Mouse (Mus musculus) CH12.LX (cell line): ENCODE measurements around the gene Myom3. TPM values are rescaled to one million over a fixed set of nuclear protein-coding genes. Genes with fewer than 3 reads are reported as not detected.

Experiments
- DNase-seq: peaks from one replicate; pipeline ENCODE4 v3.0.0-alpha.2; 2013; ENCODE audit errors: extremely low read depth
- H3K27ac ChIP-seq: 2 replicates; pipeline ENCODE4 v1.5.1; 2012; ENCODE audit warnings: low read depth, mild to moderate bottlenecking, control low read depth, moderate library complexity; ENCODE audit not compliant: insufficient read depth
- H3K27me3 ChIP-seq: replicated peaks from 2 replicates; pipeline ENCODE3; 2012; ENCODE audit warnings: inconsistent platforms
- H3K36me3 ChIP-seq, 2 experiments: replicated peaks in 1 of 2; 2 replicates each; pipeline versions ENCODE3 to v1.6.1; 2012; ENCODE audit warnings: inconsistent platforms in 1 of 2, low read length in 1 of 2, mild to moderate bottlenecking in 1 of 2, mixed read lengths in 1 of 2, moderate library complexity in 1 of 2; ENCODE audit not compliant: control insufficient read depth in 1 of 2, insufficient read depth in 1 of 2
- H3K4me1 ChIP-seq, 2 experiments: 2 replicates each; pipeline ENCODE4 v1.6.1; 2012; ENCODE audit warnings: inconsistent platforms in 1 of 2, moderate library complexity in 1 of 2; ENCODE audit not compliant: insufficient read depth in 2 of 2, control insufficient read depth in 1 of 2
- H3K4me2 ChIP-seq: 2 replicates; pipeline ENCODE4 v1.6.1; 2012; ENCODE audit warnings: low read depth, mild to moderate bottlenecking, control low read depth; ENCODE audit not compliant: poor library complexity, insufficient read depth, severe bottlenecking
- H3K4me3 ChIP-seq, 3 experiments: fragments of 150-350 bp in 1 of 3; sonication (generic) in 1 of 3; replicated peaks in 1 of 3; 2 replicates each; pipeline versions ENCODE3 to v1.5.1; 2011 to 2012; ENCODE audit warnings: low read depth in 2 of 3, low read length in 2 of 3, mild to moderate bottlenecking in 2 of 3, moderate library complexity in 2 of 3, control low read depth in 1 of 3, improper control_type of control experiment in 1 of 3, inconsistent platforms in 1 of 3, mixed read lengths in 1 of 3; ENCODE audit not compliant: poor library complexity in 1 of 3
- H3K79me2 ChIP-seq: replicated peaks from 2 replicates; pipeline ENCODE4 v1.6.1; 2012; ENCODE audit warnings: mild to moderate bottlenecking, moderate library complexity; ENCODE audit not compliant: control insufficient read depth, poor library complexity, insufficient read depth, severe bottlenecking; ENCODE audit errors: extremely low read depth
- H3K9ac ChIP-seq: 2 replicates; pipeline ENCODE4 v1.6.1; 2012; ENCODE audit warnings: low read depth, mild to moderate bottlenecking, control low read depth, moderate library complexity; ENCODE audit not compliant: insufficient read depth
- H3K9me3 ChIP-seq: replicated peaks from 2 replicates; pipeline ENCODE3; 2012; ENCODE audit warnings: low read length, inconsistent platforms, mixed read lengths
- CTCF ChIP-seq, 2 experiments: IDR thresholded peaks in 1 of 2; conservative IDR thresholded peaks in 1 of 2; 2 replicates each; pipeline ENCODE4 v1.5.1; 2011 to 2012; ENCODE audit warnings: low read depth in 2 of 2, low read length in 2 of 2, improper control_type of control experiment in 1 of 2, inconsistent platforms in 1 of 2, mild to moderate bottlenecking in 1 of 2, moderate library complexity in 1 of 2
- ELF1 ChIP-seq: IDR thresholded peaks from 2 replicates; pipeline ENCODE4 v1.6.1; 2014; ENCODE audit warnings: low read depth, mild to moderate bottlenecking, inconsistent platforms, low read length, improper control_type of control experiment
- ETS1 ChIP-seq: conservative IDR thresholded peaks from 2 replicates; pipeline ENCODE4 v1.6.1; 2012; ENCODE audit warnings: low read depth, mild to moderate bottlenecking, inconsistent platforms, low read length, improper control_type of control experiment, moderate library complexity
- IRF4 ChIP-seq: IDR thresholded peaks from 2 replicates; pipeline ENCODE4 v1.6.1; 2014; ENCODE audit warnings: low read depth, mild to moderate bottlenecking, inconsistent platforms, low read length, improper control_type of control experiment
- KAT2A ChIP-seq: IDR thresholded peaks from 2 replicates; pipeline ENCODE4 v1.6.1; 2012; ENCODE audit warnings: low read length, improper control_type of control experiment, inconsistent platforms; ENCODE audit not compliant: insufficient replicate concordance
- MAX ChIP-seq: IDR thresholded peaks from 2 replicates; pipeline ENCODE4 v1.6.1; 2011; ENCODE audit warnings: low read length, improper control_type of control experiment
- MXI1 ChIP-seq: IDR thresholded peaks from 2 replicates; pipeline ENCODE4 v1.6.1; 2011; ENCODE audit warnings: mild to moderate bottlenecking, low read depth, low read length, improper control_type of control experiment
- MYC ChIP-seq: IDR thresholded peaks from 2 replicates; pipeline ENCODE4 v1.6.1; 2011; ENCODE audit warnings: low read depth, mild to moderate bottlenecking, improper control_type of control experiment, low read length
- NELFE ChIP-seq: IDR thresholded peaks from 2 replicates; pipeline ENCODE4 v1.6.1; 2011; ENCODE audit warnings: low read depth, low read length, improper control_type of control experiment
- NRF1 ChIP-seq: IDR thresholded peaks from 2 replicates; pipeline ENCODE4 v1.6.1; 2014; ENCODE audit warnings: low read depth, mild to moderate bottlenecking, inconsistent platforms, low read length, improper control_type of control experiment, moderate library complexity
- POLR2A ChIP-seq: IDR thresholded peaks from 2 replicates; pipeline ENCODE4 v1.6.1; 2011; ENCODE audit warnings: low read depth, mild to moderate bottlenecking, improper control_type of control experiment, low read length
- POLR2AphosphoS2 ChIP-seq: IDR thresholded peaks from 2 replicates; pipeline ENCODE4 v1.6.1; 2011; ENCODE audit warnings: low read depth, low read length, improper control_type of control experiment
- RAD21 ChIP-seq: IDR thresholded peaks from 2 replicates; pipeline ENCODE4 v1.6.1; 2011; ENCODE audit warnings: low read depth, mild to moderate bottlenecking, low read length, improper control_type of control experiment, moderate library complexity
- SIN3A ChIP-seq: IDR thresholded peaks from 2 replicates; pipeline ENCODE4 v1.6.1; 2012; ENCODE audit warnings: low read length, improper control_type of control experiment, inconsistent platforms
- UBTF ChIP-seq: IDR thresholded peaks from 2 replicates; pipeline ENCODE4 v1.6.1; 2012; ENCODE audit warnings: low read depth, mild to moderate bottlenecking, inconsistent platforms, low read length, improper control_type of control experiment, moderate library complexity
- USF1 ChIP-seq: IDR thresholded peaks from 2 replicates; pipeline ENCODE4 v1.6.1; 2014; ENCODE audit warnings: low read depth, mild to moderate bottlenecking, inconsistent platforms, low read length, improper control_type of control experiment
- ZC3H11A ChIP-seq: IDR thresholded peaks from 2 replicates; pipeline ENCODE4 v1.6.1; 2012; ENCODE audit warnings: low read depth, mild to moderate bottlenecking, inconsistent platforms, low read length, improper control_type of control experiment
- ZKSCAN1 ChIP-seq: IDR thresholded peaks from 2 replicates; pipeline ENCODE4 v1.6.1; 2012; ENCODE audit warnings: low read depth, inconsistent platforms, low read length, improper control_type of control experiment, borderline replicate concordance
- ZMIZ1 ChIP-seq: IDR thresholded peaks from 2 replicates; pipeline ENCODE4 v1.6.1; 2012; ENCODE audit warnings: low read depth, mild to moderate bottlenecking, inconsistent platforms, low read length, improper control_type of control experiment
- ZNF384 ChIP-seq: IDR thresholded peaks from 2 replicates; pipeline ENCODE4 v1.6.1; 2012; ENCODE audit warnings: low read depth, low read length, improper control_type of control experiment, inconsistent platforms
- dilution Hi-C: fragments of 300-500 bp; cut with MboI; formaldehyde crosslinking; loops from 2 replicates; pipeline ENCODE4 v1.14.3; 2020; ENCODE audit warnings: low sequenced_read_pairs; ENCODE audit not compliant: extremely low pct_unique_long_range_greater_than_20kb, extremely low pct_ligation_motif_present
- in situ Hi-C: fragments of 300-500 bp; cut with MboI; formaldehyde crosslinking; loops from 3 replicates; pipeline ENCODE4 v1.14.3; 2019; ENCODE audit warnings: low sequenced_read_pairs, low pct_ligation_motif_present, low pct_unique_long_range_greater_than_20kb, mixed read lengths
- polyA plus RNA-seq: library from polyadenylated mRNA; unstranded; fragments of >175 nt; gene quantifications from 2 replicates; pipeline ENCODE4 v1.2.1, GENCODE M21; 2012; ENCODE audit warnings: low read depth; ENCODE audit not compliant: insufficient read length
- total RNA-seq, 2 experiments: library from RNA; depleted of rRNA; stranded (reverse); fragments of 300-350 nt in 1 of 2; fragments of >200 nt in 1 of 2; gene quantifications; 2 replicates each; pipeline ENCODE4 v1.2.3; 2012 to 2014

The Myom3 gene
- total and polyA plus RNA-seq, 3 experiments: 0.04 TPM; not detected in 2

DNA sequence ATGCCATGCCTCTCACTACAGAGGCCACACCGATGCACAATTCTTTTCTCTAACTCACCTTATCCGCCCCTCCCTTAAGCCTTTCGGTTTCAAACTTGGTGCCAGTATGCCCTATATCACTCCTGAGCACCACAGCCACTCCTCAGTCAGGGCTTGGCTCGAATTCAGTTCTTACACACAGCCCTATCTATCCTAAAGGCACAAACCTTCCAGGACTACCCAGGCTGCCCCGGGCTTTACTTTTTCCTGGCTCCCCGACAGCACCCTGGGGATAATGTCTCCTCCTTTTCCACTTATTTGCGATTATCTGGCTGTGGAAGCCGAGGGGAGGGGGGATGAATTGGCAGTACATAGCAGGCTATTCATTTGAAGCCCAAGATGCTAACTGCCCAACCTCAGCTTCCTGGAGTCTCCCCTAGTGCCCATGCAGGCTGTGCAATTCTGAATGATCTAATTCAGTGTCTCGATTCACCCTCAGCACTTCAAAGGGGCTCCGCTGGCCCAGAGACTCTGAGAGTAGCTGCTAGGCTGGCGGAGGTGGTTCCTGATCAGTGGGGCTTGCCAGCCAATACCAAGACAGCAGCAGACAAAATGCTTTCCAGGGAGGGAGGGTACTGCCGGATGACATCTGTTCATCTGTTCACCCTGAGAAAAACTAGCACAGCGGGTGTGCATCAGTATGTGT, 91.0 kb downstream of the Myom3 start:
- Histone ChIP-seq H3K27ac (no peak overlapping the region), H3K9me3 (no peaks in the 10 kb centered on the region), H3K4me2 (no peak overlapping the region), H3K4me3 (no peak overlapping the region), H3K4me1 (peaks cover 0 to 9% of the 10 kb centered on the region in 2 experiments; a peak in 2 of 4 replicates), H3K79me2 (no peaks in the 10 kb centered on the region), H3K9ac (no peak overlapping the region), H3K27me3 (no peaks in the 10 kb centered on the region), H3K36me3 (no peaks in the 10 kb centered on the region)
- DNase-seq: no peak
- in situ Hi-C loops: no loop called here
- TF ChIP-seq SIN3A (no peak), ETS1 (no peak), UBTF (no peak), USF1 (no peak), ZC3H11A (no peak)
- dilution Hi-C loops: no loop called here

DNA sequence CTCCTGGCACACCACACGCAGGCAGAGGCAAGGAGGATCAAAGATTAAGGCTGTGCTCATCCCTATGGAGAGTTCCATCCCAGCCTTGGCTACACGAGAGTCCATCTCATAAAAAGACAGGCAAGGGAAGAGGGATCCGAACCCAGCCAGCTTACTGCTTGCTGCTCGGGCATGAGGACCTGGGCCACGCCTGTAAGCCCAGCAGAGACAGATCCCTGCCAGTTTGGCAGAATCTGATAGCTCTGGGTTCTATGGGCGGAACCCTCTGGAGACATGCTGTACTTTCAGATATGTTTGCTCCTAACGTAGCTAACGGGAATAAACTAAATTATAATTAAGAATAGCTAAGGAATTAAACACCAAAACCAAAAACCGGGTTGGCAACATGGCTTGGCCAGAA, 92.4 kb downstream of the Myom3 start:
- peaks cover 9% of the 10 kb centered on the region for H3K79me2 ChIP-seq
- peaks cover 0 to 9% of the 10 kb centered on the region in 2 experiments; a peak in 2 of 4 replicates for H3K4me1 ChIP-seq
- H3K9me3 ChIP-seq: no peaks in the 10 kb centered on the region
- H3K27me3 ChIP-seq: no peaks in the 10 kb centered on the region
- no peak overlapping the region for H3K4me2 ChIP-seq
- no peak for TF ChIP-seq CTCF (conservative IDR thresholded peaks at IDR 0.05 in 1 of 2, IDR thresholded peaks at IDR 0.05 in 1 of 2; ENCODE audit: low read depth in 2 of 2, low read length in 2 of 2)
- no peak for TF ChIP-seq NRF1
- no peak for TF ChIP-seq POLR2A
- no peak for TF ChIP-seq ELF1
- no peak for TF ChIP-seq RAD21
- no peak for TF ChIP-seq IRF4
- TF ChIP-seq MYC: no peak
- no peak for TF ChIP-seq ZKSCAN1
- TF ChIP-seq KAT2A: no peak
- TF ChIP-seq ZC3H11A: no peak
- TF ChIP-seq MXI1: no peak
- no peak for TF ChIP-seq ZMIZ1
- TF ChIP-seq ZNF384: no peak
- TF ChIP-seq NELFE: no peak
- TF ChIP-seq POLR2AphosphoS2: no peak
- no peak for TF ChIP-seq MAX
- no peaks in the 10 kb centered on the region for H3K36me3 ChIP-seq
- no peak overlapping the region for H3K27ac ChIP-seq
- dilution Hi-C loops: no loop called here
- in situ Hi-C loops: no loop called here
- no peak for DNase-seq
- H3K9ac ChIP-seq: no peak overlapping the region
- H3K4me3 ChIP-seq: no peak overlapping the region
